Mouse (Mus musculus) limb, embryonic 11.5 days (tissue): ENCODE results near the gene Ube2o. TPM values are rescaled to one million over a fixed set of nuclear protein-coding genes. Genes with fewer than 3 reads are reported as not detected.

Source experiments
- ATAC-seq: fragments of 200-750 bp; cut with Nextera tagmentation; 2 replicates; pipeline ENCODE4 v1.8.0; 2017; ENCODE audit warnings: low read depth; ENCODE audit not compliant: insufficient number of reproducible peaks, low FRiP score, low TSS enrichment
- DNase-seq: peaks from one replicate; pipeline ENCODE4 v3.0.0-alpha.2; 2015; ENCODE audit warnings: low spot score
- H3K27ac ChIP-seq: fragments of 300-500 bp; sonication (generic); replicated peaks from 2 replicates; pipeline ENCODE4 v1.5.1; 2014; ENCODE audit warnings: low read depth, mild to moderate bottlenecking, low read length
- H3K27me3 ChIP-seq: fragments of 300-500 bp; sonication (generic); 2 replicates; pipeline ENCODE4 v1.6.1; 2014; ENCODE audit warnings: mild to moderate bottlenecking, low read length, mixed read lengths; ENCODE audit not compliant: control insufficient read depth, insufficient read depth
- H3K36me3 ChIP-seq: fragments of 300-500 bp; sonication (generic); 2 replicates; pipeline ENCODE4 v1.6.1; 2014; ENCODE audit warnings: mild to moderate bottlenecking, low read length, moderate library complexity, mixed read lengths; ENCODE audit not compliant: control insufficient read depth, insufficient read depth
- H3K4me1 ChIP-seq: fragments of 300-500 bp; sonication (generic); 2 replicates; pipeline ENCODE4 v1.6.1; 2014; ENCODE audit warnings: low read length, mixed read lengths; ENCODE audit not compliant: control insufficient read depth, insufficient read depth
- H3K4me2 ChIP-seq: fragments of 300-500 bp; sonication (generic); 2 replicates; pipeline ENCODE4 v1.6.1; 2014; ENCODE audit warnings: low read depth, mild to moderate bottlenecking, moderate library complexity; ENCODE audit not compliant: severe bottlenecking
- H3K4me3 ChIP-seq: fragments of 300-500 bp; sonication (generic); 2 replicates; pipeline ENCODE4 v1.5.1; 2014; ENCODE audit warnings: low read depth, low read length
- H3K9ac ChIP-seq: fragments of 300-500 bp; sonication (generic); 2 replicates; pipeline ENCODE4 v1.6.1; 2014; ENCODE audit warnings: mild to moderate bottlenecking, low read length
- H3K9me3 ChIP-seq: fragments of 300-500 bp; sonication (generic); 2 replicates; pipeline ENCODE4 v1.6.1; 2016; ENCODE audit warnings: low read length; ENCODE audit not compliant: control insufficient read depth
- WGBS: fragments of 180-500 bp; shearing (Covaris S2); extraction: QIAGEN DNeasy Blood & Tissue Kit; methylation state at CpG from one replicate; pipeline ENCODE4 v1.1.7; 2014; 5-methylcytosine and 5-hydroxymethylcytosine counted together
- polyA plus RNA-seq: library from polyadenylated mRNA; unstranded; fragments of >200 nt; fragmentation: Nextera tagmentation; extraction: Ambion mirVana; gene quantifications from 2 replicates; pipeline ENCODE4 v1.2.1, GENCODE M21; 2014

Ube2o gene
- polyA plus RNA-seq, 1 experiment from 2014 or later = 19.4 TPM

- peaks cover 11% of the 10 kb centered on the region for H3K4me1 ChIP-seq
- peaks cover 17% of the 10 kb centered on the region; the same call in 1 of the 2 replicates for H3K36me3 ChIP-seq
Observed at GRCm38 (mm10) chr11:116548780-116549179, 32.5 kb downstream of the Ube2o start.

DNA sequence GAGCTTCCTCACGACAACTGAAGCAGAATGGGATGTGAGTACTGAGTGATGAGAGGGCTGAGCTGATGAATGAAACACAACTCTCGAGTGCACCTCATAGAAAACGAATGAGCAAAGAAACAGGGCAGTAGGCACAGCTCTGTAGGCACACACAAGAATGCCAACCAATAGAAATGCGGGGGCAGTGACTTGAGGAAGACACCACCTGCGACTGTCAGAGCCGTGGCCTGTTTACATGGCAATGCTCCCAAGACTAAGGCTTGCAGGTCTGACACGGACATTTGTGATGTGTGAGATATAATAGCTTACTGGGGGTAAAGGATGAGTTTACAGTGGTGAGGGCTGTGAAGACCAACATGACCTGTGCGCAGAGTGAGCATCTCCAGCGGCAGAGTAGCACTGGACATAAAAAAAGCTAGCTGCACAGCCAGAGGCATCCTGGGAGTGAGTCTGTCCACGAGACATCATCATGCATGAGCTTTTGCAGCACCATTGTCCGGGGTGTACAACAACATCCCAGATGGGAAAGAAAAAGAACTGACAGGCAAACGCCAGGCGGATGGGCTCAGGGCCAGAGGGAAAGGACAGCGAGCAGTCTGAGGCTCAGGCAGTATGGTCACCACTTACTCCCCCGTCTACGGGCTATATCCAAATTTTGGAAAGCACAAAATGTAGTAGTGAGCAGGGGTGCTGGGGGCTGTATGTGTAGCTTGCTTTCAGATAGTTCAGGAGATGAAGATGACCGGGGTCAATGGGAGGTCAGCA is 33.8 kb downstream of the Ube2o start:
- no peaks in the 10 kb centered on the region for H3K27me3 ChIP-seq
- 92% methylated on average over 17 of the region's 17 CpGs for WGBS
- no peak overlapping the region for H3K9ac ChIP-seq
- H3K36me3 ChIP-seq = peaks cover 23% of the 10 kb centered on the region
- DNase-seq (no peak), ATAC-seq (no peak)
- no peak overlapping the region for H3K27ac ChIP-seq
- peaks cover 10% of the 10 kb centered on the region for H3K4me1 ChIP-seq
- H3K4me2 ChIP-seq = no peak overlapping the region
- no peaks in the 10 kb centered on the region for H3K9me3 ChIP-seq
- H3K4me3 ChIP-seq = no peak overlapping the region

More at GRCm38 (mm10) chr11:116548780-116549179, 32.5 kb downstream of the Ube2o start:
- Histone ChIP-seq H3K27ac (no peak overlapping the region), H3K4me2 (no peak overlapping the region), H3K9ac (no peak overlapping the region), H3K9me3 (no peaks in the 10 kb centered on the region), H3K4me3 (no peak overlapping the region), H3K27me3 (no peaks in the 10 kb centered on the region)
- DNase-seq = no peak
- ATAC-seq = no peak
- WGBS = 98% methylated on average over 9 of the region's 9 CpGs

DNA sequence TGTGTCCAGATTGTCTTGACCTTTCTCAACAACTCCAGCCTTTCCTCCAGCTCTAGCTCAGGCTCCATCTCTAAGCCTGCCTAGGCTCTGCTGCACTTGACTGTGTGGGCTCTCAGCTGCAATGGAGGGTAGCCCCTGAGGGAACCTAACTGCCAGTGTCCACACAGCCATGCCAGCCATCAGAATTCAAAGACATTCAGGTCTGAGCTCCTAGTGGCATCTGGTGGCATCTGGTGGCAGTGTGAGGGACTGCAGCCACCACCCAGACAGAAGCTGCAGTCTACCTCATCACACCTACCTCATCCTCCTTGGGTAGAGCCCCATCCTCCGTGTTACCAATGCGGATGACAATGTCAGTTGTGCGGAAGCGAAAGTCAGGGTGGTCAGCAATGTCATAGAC is 38.1 kb downstream of the Ube2o start:
- 87% methylated on average over 4 of the region's 4 CpGs for WGBS
- Histone ChIP-seq H3K4me1 (no peaks in the 10 kb centered on the region), H3K4me2 (no peak overlapping the region), H3K9ac (no peak overlapping the region), H3K27me3 (no peaks in the 10 kb centered on the region), H3K4me3 (no peak overlapping the region), H3K27ac (no peak overlapping the region), H3K36me3 (peaks cover 45% of the 10 kb centered on the region), H3K9me3 (no peaks in the 10 kb centered on the region)
- ATAC-seq (no peak), DNase-seq (peak; percentile 49)

GRCm38 (mm10) chr11:116541183-116541582 is 40.1 kb downstream of the Ube2o start:
- no peak for ATAC-seq
- Histone ChIP-seq H3K4me2 (no peak overlapping the region), H3K4me3 (no peak overlapping the region), H3K4me1 (no peaks in the 10 kb centered on the region), H3K9me3 (no peaks in the 10 kb centered on the region), H3K36me3 (peaks cover 45% of the 10 kb centered on the region), H3K27ac (no peak overlapping the region), H3K27me3 (no peaks in the 10 kb centered on the region), H3K9ac (no peak overlapping the region)
- 95% methylated on average over 11 of the region's 11 CpGs for WGBS
- no peak for DNase-seq

DNA sequence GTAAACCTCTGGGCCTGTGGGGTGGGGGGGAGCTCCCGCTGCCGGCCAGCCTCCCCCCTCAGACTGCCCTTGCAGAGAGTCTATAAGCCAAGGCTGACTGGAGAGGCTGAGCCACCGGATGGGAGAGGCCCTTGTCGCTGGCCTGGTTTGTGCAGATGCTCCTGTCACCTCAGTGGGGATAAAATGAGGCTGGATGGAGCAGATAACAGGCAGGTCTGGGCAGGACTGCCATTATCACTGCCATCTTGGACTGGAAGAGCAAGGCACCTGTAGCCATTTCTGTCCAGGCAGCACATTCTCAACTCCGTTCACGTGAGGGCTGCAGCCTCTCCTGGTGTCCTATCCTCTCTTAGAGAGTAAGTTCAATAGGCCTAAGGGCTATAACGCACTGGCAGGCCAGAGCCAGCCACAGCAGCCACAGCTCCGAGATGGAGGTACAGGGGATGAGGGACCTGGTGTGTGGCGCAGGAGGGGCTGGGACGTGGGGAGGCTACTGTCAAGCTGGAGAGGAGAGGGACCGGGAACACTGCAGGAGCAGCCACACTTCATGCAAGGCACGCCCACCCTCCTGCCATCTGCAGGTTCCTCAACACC is 43.0 kb downstream of the Ube2o start:
- H3K4me3 ChIP-seq = no peak overlapping the region
- H3K4me1 ChIP-seq = peaks cover 5% of the 10 kb centered on the region; the same call in 1 of the 2 replicates
- H3K36me3 ChIP-seq = peaks cover 30% of the 10 kb centered on the region
- H3K4me2 ChIP-seq = no peak overlapping the region
- WGBS = 86% methylated on average over 12 of the region's 12 CpGs
- no peak overlapping the region for H3K27ac ChIP-seq
- H3K9ac ChIP-seq = no peak overlapping the region
- ATAC-seq = no peak
- no peak for DNase-seq
- H3K9me3 ChIP-seq = no peaks in the 10 kb centered on the region
- H3K27me3 ChIP-seq = peaks cover 17% of the 10 kb centered on the region

- peaks cover 25% of the 10 kb centered on the region for H3K27me3 ChIP-seq
- no peak overlapping the region for H3K4me3 ChIP-seq
- H3K4me1 ChIP-seq = peaks cover 8% of the 10 kb centered on the region
- WGBS = 82% methylated on average over 5 of the region's 5 CpGs
- DNase-seq = no peak
- peaks cover 25% of the 10 kb centered on the region for H3K36me3 ChIP-seq
- no peak for ATAC-seq
- H3K9me3 ChIP-seq = no peaks in the 10 kb centered on the region
- H3K4me2 ChIP-seq = no peak overlapping the region
- no peak overlapping the region for H3K27ac ChIP-seq
- H3K9ac ChIP-seq = no peak overlapping the region
Observed at GRCm38 (mm10) chr11:116537388-116537787, 43.9 kb downstream of the Ube2o start.

DNA sequence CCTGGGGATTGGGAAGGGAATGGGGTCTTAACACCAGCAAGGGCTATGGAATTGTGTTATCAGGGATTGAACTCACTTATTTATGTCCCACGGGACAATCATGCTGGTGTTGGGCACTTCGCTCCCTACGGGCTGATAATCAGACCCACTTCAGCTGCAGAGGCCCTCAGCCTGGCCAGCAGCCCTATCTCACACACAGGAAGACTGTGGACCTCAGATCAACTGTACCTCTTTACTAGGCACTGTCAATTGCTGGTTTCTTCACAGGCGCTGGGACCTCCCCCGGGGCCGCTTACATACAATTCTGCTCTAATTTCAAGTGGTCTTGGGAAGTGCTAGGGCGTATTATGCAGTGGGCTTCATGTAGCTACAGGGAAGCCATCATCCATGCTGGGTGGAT is 44.6 kb downstream of the Ube2o start:
- no peak overlapping the region for H3K9ac ChIP-seq
- no peak overlapping the region for H3K4me3 ChIP-seq
- WGBS = 92% methylated on average over 7 of the region's 7 CpGs
- no peak for ATAC-seq
- H3K27ac ChIP-seq = no peak overlapping the region
- peaks cover 19% of the 10 kb centered on the region for H3K36me3 ChIP-seq
- H3K4me2 ChIP-seq = no peak overlapping the region
- no peak for DNase-seq
- H3K4me1 ChIP-seq = peaks cover 14% of the 10 kb centered on the region
- no peaks in the 10 kb centered on the region for H3K9me3 ChIP-seq
- H3K27me3 ChIP-seq = peaks cover 31% of the 10 kb centered on the region

- Histone ChIP-seq H3K27ac (no peak overlapping the region), H3K4me3 (peak overlapping the region; percentile 41; the same call in 1 of the 2 replicates), H3K9ac (no peak overlapping the region), H3K4me2 (peak overlapping the region; percentile 75), H3K9me3 (no peaks in the 10 kb centered on the region), H3K27me3 (peaks cover 50% of the 10 kb centered on the region), H3K4me1 (peaks cover 28% of the 10 kb centered on the region), H3K36me3 (0 out of 2 replicates have a peak, but pooled peaks cover 2% of the 10 kb centered on the region)
- ATAC-seq = no peak
- WGBS = 21% methylated on average over 20 of the region's 20 CpGs
- DNase-seq = peak; percentile 88
Observed at GRCm38 (mm10) chr11:116534154-116534865, 46.9 kb downstream of the Ube2o start.
